Mouse (Mus musculus): ENCODE results near the gene Senp6. TPM values are rescaled to one million over a fixed set of nuclear protein-coding genes. Genes with fewer than 3 reads are reported as not detected.

The Senp6 gene
- total RNA-seq, 1 experiment = 86.7 TPM

DNA sequence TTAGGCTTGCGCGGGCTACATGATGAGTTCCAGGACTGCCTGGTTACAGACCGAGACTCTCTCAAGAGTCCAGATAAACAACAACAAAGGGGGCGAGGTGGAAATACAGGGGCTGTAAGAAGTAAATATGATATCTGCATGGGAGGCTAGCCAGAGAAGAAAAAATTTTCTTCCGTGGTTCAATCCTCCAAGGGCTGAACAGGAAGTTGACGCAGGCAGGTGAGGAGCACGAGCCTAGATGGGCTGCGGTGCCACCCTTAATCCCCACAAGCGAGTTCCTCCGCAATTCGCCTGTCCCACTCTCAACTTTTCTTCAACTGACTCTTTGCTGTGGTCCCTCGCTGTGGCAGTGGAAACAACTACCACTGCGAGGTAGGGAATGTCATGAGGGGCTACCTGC lies 97.5 kb downstream of the Senp6 start:
- TF ChIP-seq CHD2 (IDR thresholded peaks at IDR 0.05; ENCODE audit: low read depth, low read length) (no peak), MAFK (IDR thresholded peaks at IDR 0.05; ENCODE audit: insufficient read depth, low read depth, low read length) (no peak), ZC3H11A (IDR thresholded peaks at IDR 0.05; ENCODE audit: borderline replicate concordance, low read depth, low read length) (no peak), ZNF384 (IDR thresholded peaks at IDR 0.05; ENCODE audit: low read depth, low read length) (no peak), HCFC1 (IDR thresholded peaks at IDR 0.05; ENCODE audit: borderline replicate concordance, insufficient read depth, low read length) (no peak)
- Histone ChIP-seq H3K27ac (ENCODE audit: insufficient read depth, low read depth, low read length, poor library complexity, severe bottlenecking) (no peak overlapping the region), H3K9ac (ENCODE audit: insufficient read depth, low read depth, low read length, poor library complexity, severe bottlenecking) (peak overlapping the region; percentile 63), H3K36me3 (ENCODE audit: control insufficient read depth, insufficient read depth, low read length, poor library complexity, severe bottlenecking) (no peaks in the 10 kb centered on the region), H3K4me1 (ENCODE audit: control insufficient read depth in 2 of 2, insufficient read depth in 2 of 2, low read length in 2 of 2, poor library complexity in 1 of 2) (no peaks in the 10 kb centered on the region), H3K9me3 (ENCODE audit: control insufficient read depth, insufficient read depth, low read depth, low read length) (no peaks in the 10 kb centered on the region), H3K4me3 (ENCODE audit: insufficient read depth in 1 of 2, low read depth in 1 of 2, low read length in 2 of 2, poor library complexity in 1 of 2, severe bottlenecking in 1 of 2) (peak overlapping the region; percentile 80 to 98)
- DNase-seq (ENCODE audit: low read depth, low spot score) = peak; percentile 39
- in situ Hi-C loops (cut with MboI; ENCODE audit: low sequenced_read_pairs in 2 of 2, unreplicated experiment in 2 of 2) = no loop called here

DNA sequence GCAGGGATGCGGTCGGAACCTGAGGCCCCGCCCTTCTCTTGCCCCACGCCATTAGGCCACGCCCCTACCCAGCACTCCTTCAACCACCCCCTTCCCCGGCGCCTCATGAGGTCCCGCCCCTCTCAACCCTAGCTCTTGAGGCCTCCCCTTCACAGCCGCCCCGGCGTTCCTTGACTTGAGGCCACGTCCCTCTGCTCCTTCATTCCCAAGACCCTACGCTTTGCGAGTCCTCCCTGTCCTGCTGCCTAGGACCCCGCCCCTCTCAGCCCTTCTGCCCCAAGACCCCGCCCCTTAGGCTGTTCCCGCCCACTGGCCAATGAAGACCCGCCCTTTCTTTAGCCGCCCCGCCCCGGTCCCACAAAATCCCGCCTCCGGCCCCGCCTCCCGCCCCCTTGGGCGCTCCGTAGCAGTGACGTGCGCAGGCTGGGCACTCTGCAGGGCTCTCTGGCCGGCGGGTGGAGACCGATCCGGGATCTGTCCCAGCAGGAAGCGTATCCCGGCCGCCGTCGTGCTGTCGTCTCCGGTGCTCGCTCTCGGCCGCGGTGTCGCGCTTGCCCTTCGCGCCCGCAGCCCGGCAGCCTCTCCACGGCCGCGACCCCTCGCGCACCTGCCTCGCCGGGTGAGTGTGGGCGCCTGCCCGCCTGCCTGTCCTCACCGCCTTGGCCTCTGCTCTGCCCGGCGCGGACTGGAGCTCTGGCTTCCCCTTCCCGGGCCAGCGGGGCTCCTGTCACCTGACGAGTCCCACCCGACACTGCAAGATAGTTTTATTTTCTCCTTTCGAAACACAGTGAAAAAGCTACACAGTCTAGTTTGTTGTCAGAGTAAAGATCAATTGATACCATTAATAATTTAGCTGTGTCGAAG lies 98.1 kb downstream of the Senp6 start, which contains the start of gene Myo6:
TSS of gene Myo6 (plus strand) at position 421 of the 864 bp plus-strand sequence.
- H3K36me3 ChIP-seq (ENCODE audit: control insufficient read depth, insufficient read depth, low read length, poor library complexity, severe bottlenecking) = no peaks in the 10 kb centered on the region
- H3K9me3 ChIP-seq (ENCODE audit: control insufficient read depth, insufficient read depth, low read depth, low read length) = no peaks in the 10 kb centered on the region
- DNase-seq (ENCODE audit: low read depth, low spot score) = peak; percentile 65
- in situ Hi-C loops (cut with MboI; ENCODE audit: low sequenced_read_pairs in 2 of 2, unreplicated experiment in 2 of 2) = no loop called here
- H3K4me1 ChIP-seq (ENCODE audit: control insufficient read depth in 2 of 2, insufficient read depth in 2 of 2, low read length in 2 of 2, poor library complexity in 1 of 2) = no peaks in the 10 kb centered on the region
- H3K4me3 ChIP-seq (ENCODE audit: insufficient read depth in 1 of 2, low read depth in 1 of 2, low read length in 2 of 2, poor library complexity in 1 of 2, severe bottlenecking in 1 of 2) = peak within 1 kb of the TSS; percentile 80 to 98
- H3K27ac ChIP-seq (ENCODE audit: insufficient read depth, low read depth, low read length, poor library complexity, severe bottlenecking) = no peak within 1 kb of the TSS
- H3K9ac ChIP-seq (ENCODE audit: insufficient read depth, low read depth, low read length, poor library complexity, severe bottlenecking) = peak within 1 kb of the TSS; percentile 91
- TF ChIP-seq ZNF384 (IDR thresholded peaks at IDR 0.05; ENCODE audit: low read depth, low read length) (no peak), CHD2 (IDR thresholded peaks at IDR 0.05; ENCODE audit: low read depth, low read length) (no peak), ZC3H11A (IDR thresholded peaks at IDR 0.05; ENCODE audit: borderline replicate concordance, low read depth, low read length) (no peak), HCFC1 (IDR thresholded peaks at IDR 0.05; ENCODE audit: borderline replicate concordance, insufficient read depth, low read length) (no peak), MAFK (IDR thresholded peaks at IDR 0.05; ENCODE audit: insufficient read depth, low read depth, low read length) (no peak)

DNA sequence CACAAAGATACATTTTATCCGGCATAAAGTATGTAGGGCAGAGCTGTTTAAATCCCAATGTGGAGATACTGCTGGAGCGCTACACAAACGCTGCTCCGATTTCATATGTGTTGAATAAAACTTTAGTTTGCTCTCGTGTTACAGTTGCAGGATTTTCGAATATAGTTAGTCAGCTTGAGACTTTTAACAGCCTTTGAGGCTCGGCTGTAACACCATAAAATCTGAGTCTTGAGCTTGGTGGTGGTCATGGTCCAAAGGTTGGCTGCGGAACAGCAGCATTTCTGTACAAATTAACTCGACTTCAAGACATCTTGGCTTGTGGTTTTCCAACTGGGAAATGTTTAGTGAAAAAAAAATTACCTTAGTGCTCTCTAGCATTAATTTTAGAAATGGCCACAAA lies 99.0 kb downstream of the Senp6 start:
- H3K27ac ChIP-seq (ENCODE audit: insufficient read depth, low read depth, low read length, poor library complexity, severe bottlenecking) = no peak overlapping the region
- peak overlapping the region in 1 of 2 experiments; percentile 98; a peak in 1 of 4 replicates for H3K4me3 ChIP-seq (ENCODE audit: insufficient read depth in 1 of 2, low read depth in 1 of 2, low read length in 2 of 2, poor library complexity in 1 of 2, severe bottlenecking in 1 of 2)
- H3K9me3 ChIP-seq (ENCODE audit: control insufficient read depth, insufficient read depth, low read depth, low read length) = no peaks in the 10 kb centered on the region
- TF ChIP-seq ZC3H11A (IDR thresholded peaks at IDR 0.05; ENCODE audit: borderline replicate concordance, low read depth, low read length) (no peak), MAFK (IDR thresholded peaks at IDR 0.05; ENCODE audit: insufficient read depth, low read depth, low read length) (no peak), ZNF384 (IDR thresholded peaks at IDR 0.05; ENCODE audit: low read depth, low read length) (no peak), CHD2 (IDR thresholded peaks at IDR 0.05; ENCODE audit: low read depth, low read length) (no peak), HCFC1 (IDR thresholded peaks at IDR 0.05; ENCODE audit: borderline replicate concordance, insufficient read depth, low read length) (no peak)
- in situ Hi-C loops (cut with MboI; ENCODE audit: low sequenced_read_pairs in 2 of 2, unreplicated experiment in 2 of 2) = no loop called here
- no peaks in the 10 kb centered on the region for H3K4me1 ChIP-seq (ENCODE audit: control insufficient read depth in 2 of 2, insufficient read depth in 2 of 2, low read length in 2 of 2, poor library complexity in 1 of 2)
- no peak overlapping the region for H3K9ac ChIP-seq (ENCODE audit: insufficient read depth, low read depth, low read length, poor library complexity, severe bottlenecking)
- H3K36me3 ChIP-seq (ENCODE audit: control insufficient read depth, insufficient read depth, low read length, poor library complexity, severe bottlenecking) = no peaks in the 10 kb centered on the region
- DNase-seq (ENCODE audit: low read depth, low spot score) = no peak

DNA sequence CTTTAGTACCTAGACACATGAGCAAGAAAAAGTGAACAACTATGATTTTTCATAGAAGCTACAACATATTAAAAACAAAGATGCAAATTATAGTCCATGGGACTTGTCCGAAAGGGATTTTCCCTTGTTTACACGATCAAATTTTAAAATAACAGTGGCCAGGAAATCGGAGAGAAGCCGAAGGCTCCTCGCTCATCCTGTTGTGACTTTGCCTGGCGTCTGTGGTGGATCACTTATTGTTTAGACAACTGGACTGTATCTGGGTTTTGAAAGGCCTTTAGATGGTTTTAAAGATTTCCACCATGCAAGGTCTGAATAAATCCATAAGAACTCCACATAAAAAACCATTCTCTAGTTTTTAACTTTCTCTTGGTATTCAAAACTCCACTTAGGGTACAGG lies 99.7 kb downstream of the Senp6 start:
- Histone ChIP-seq H3K4me3 (ENCODE audit: insufficient read depth in 1 of 2, low read depth in 1 of 2, low read length in 2 of 2, poor library complexity in 1 of 2, severe bottlenecking in 1 of 2) (no peak overlapping the region), H3K4me1 (ENCODE audit: control insufficient read depth in 2 of 2, insufficient read depth in 2 of 2, low read length in 2 of 2, poor library complexity in 1 of 2) (no peaks in the 10 kb centered on the region), H3K9ac (ENCODE audit: insufficient read depth, low read depth, low read length, poor library complexity, severe bottlenecking) (no peak overlapping the region), H3K36me3 (ENCODE audit: control insufficient read depth, insufficient read depth, low read length, poor library complexity, severe bottlenecking) (no peaks in the 10 kb centered on the region), H3K9me3 (ENCODE audit: control insufficient read depth, insufficient read depth, low read depth, low read length) (no peaks in the 10 kb centered on the region), H3K27ac (ENCODE audit: insufficient read depth, low read depth, low read length, poor library complexity, severe bottlenecking) (no peak overlapping the region)
- no peak for TF ChIP-seq HCFC1 (IDR thresholded peaks at IDR 0.05; ENCODE audit: borderline replicate concordance, insufficient read depth, low read length)
- no peak for DNase-seq (ENCODE audit: low read depth, low spot score)
- in situ Hi-C loops (cut with MboI; ENCODE audit: low sequenced_read_pairs in 2 of 2, unreplicated experiment in 2 of 2) = no loop called here
